Mouse (Mus musculus) Muller cell, postnatal 12 days (primary cell): ENCODE measurements at regions not wholly inside any gene's neighbourhood (a gene's known extent, or its start where the extent isn't known, plus 50 kb on each side); places are given as distances from the start of the nearest gene placed in this dataset.
"Not testable (repeated sequence)": the region's sequence is repeated elsewhere in the genome, so short reads cannot be mapped to it uniquely, and the experiment has no call there.

Experiments
- DNase-seq: peaks from one replicate; pipeline ENCODE4 v3.0.0-alpha.2; 2015; ENCODE audit errors: inconsistent ontology term

- not testable (repeated sequence) for DNase-seq
These were observed 423.4 kb downstream of the Tox3 start for GRCm38 (mm10) chr8:89924697-89925096.

GRCm38 (mm10) chr8:89914076-89914475 lies 434.1 kb downstream of the Tox3 start:
- peak; percentile 36 for DNase-seq

- DNase-seq: no peak
These were observed 441.9 kb downstream of the Tox3 start for GRCm38 (mm10) chr8:89906200-89906599.

GRCm38 (mm10) chr8:89905588-89905987 lies 442.6 kb downstream of the Tox3 start:
- DNase-seq: no peak

- DNase-seq: no peak
These were observed 444.8 kb downstream of the Tox3 start for GRCm38 (mm10) chr8:89903346-89903745.

GRCm38 (mm10) chr8:89872768-89873167 lies 475.4 kb downstream of the Tox3 start:
- no peak for DNase-seq

- no peak for DNase-seq
These were observed 476.2 kb downstream of the Tox3 start for GRCm38 (mm10) chr8:89871966-89872365.

GRCm38 (mm10) chr8:89859813-89860212 lies 488.3 kb downstream of the Tox3 start:
- DNase-seq: no peak

GRCm38 (mm10) chr8:89858706-89859385 lies 489.3 kb downstream of the Tox3 start:
- peak; percentile 87 for DNase-seq

- no peak for DNase-seq
These were observed 492.6 kb downstream of the Tox3 start for GRCm38 (mm10) chr8:89855556-89855955.

GRCm38 (mm10) chr8:89850209-89850796 lies 497.8 kb downstream of the Tox3 start:
- DNase-seq: peak; percentile 83

- peak; percentile 83 for DNase-seq
These were observed 498.5 kb downstream of the Tox3 start for GRCm38 (mm10) chr8:89849416-89850208.

GRCm38 (mm10) chr8:89838494-89838893 lies 509.6 kb downstream of the Tox3 start:
- peak; percentile 72 for DNase-seq

GRCm38 (mm10) chr8:89833715-89834114 lies 514.4 kb downstream of the Tox3 start:
- DNase-seq: no peak

- no peak for DNase-seq
These were observed 523.6 kb downstream of the Tox3 start for GRCm38 (mm10) chr8:89824586-89824985.

- no peak for DNase-seq
These were observed 524.5 kb downstream of the Tox3 start for GRCm38 (mm10) chr8:89823631-89824030.

GRCm38 (mm10) chr8:89812036-89812711 lies 536.0 kb downstream of the Tox3 start:
- DNase-seq: peak; percentile 88

- no peak for DNase-seq
These were observed 559.8 kb downstream of the Tox3 start for GRCm38 (mm10) chr8:89788296-89788695.

- peak; percentile 95 for DNase-seq
These were observed 560.9 kb downstream of the Tox3 start for GRCm38 (mm10) chr8:89787050-89787905.

- DNase-seq: peak; percentile 72
These were observed 563.1 kb downstream of the Tox3 start for GRCm38 (mm10) chr8:89785011-89785410.

GRCm38 (mm10) chr8:89783311-89783710 lies 564.8 kb downstream of the Tox3 start:
- DNase-seq: no peak
